ENCODE assay signal across 10 mouse cellular contexts in the genomic region with DNA sequence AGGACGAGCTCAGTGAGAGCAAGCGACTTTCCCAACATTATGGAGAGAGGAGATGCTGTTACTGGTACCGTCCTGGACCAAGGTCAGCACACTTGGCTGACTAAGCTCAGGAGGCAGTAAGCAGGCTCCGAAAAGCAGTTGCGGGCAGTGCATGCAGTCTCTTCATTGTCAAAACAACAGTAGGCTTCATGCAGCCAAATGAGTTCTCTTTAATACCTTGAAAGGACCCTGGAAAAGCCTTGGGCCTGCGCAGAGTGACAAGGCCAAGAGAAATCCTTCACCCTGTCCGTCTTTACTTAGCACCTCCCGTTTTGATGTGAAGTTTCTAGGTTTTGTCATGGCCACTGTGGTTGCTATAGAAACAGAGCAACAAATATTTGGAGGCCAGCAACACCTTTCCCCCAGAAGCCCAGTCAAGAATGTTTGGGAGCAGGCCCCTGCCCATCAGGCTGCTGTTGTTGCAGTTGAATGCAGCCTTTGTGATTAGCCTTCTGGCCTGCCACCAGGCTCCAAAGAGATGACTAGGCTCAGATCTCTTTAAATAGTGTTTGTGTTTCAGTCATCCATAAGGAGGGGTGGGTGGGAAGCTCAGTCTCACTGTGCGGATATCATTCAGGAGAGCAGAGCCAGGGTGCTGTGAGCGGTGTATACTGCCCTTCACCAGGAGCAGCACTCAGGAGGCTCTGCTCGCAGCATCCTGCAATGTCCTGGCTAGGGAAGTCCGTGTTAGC.
DNase-seq lines count a peak whose midpoint lies in the region; ATAC-seq lines count a peak whose summit lies in the region.
"Had no signal": no experiment of that assay in that cellular context is flagged by ENCODE, and none has a peak within 500 bp of the region (broad histone marks: within the 10 kb centered on the region; RNA-seq: fewer than 3 reads in every experiment).

No protein-coding gene starts in this region.

- 0 out of 2 replicates have a peak, but pooled peaks have one; percentile 42 for ATAC-seq in heart, embryonic 12.5 days (ENCODE audit: insufficient number of reproducible peaks, low FRiP score)
- peak; percentile 90 for ATAC-seq in forebrain, embryonic 14.5 days
- peak; percentile 80 for ATAC-seq in midbrain, embryonic 11.5 days (ENCODE audit: low FRiP score)
- ATAC-seq in activated CD4-positive, CD25-positive, alpha-beta regulatory T cell, adult 4 months = no peak

- H3K36me3 ChIP-seq in heart, embryonic 12.5 days = no peaks in the 10 kb centered on the region
- H3K36me3 ChIP-seq in forebrain, embryonic 14.5 days (ENCODE audit: control insufficient read depth, insufficient read depth, low read length) = no peaks in the 10 kb centered on the region
- H3K36me3 ChIP-seq in midbrain, embryonic 11.5 days (ENCODE audit: control insufficient read depth, insufficient read depth, low read length) = no peaks in the 10 kb centered on the region

- H3K4me1 ChIP-seq in heart, embryonic 12.5 days (replicated peaks) = peaks cover 11% of the 10 kb centered on the region; the same call in 1 of the 2 replicates
- peaks cover 33% of the 10 kb centered on the region for H3K4me1 ChIP-seq in forebrain, embryonic 14.5 days (ENCODE audit: control insufficient read depth, insufficient read depth, low read length)
- H3K4me1 ChIP-seq in midbrain, embryonic 11.5 days (ENCODE audit: control insufficient read depth, insufficient read depth, low read length) = peaks cover 19% of the 10 kb centered on the region

- no peaks in the 10 kb centered on the region for H3K27me3 ChIP-seq in heart, embryonic 12.5 days (replicated peaks)
- H3K27me3 ChIP-seq in forebrain, embryonic 14.5 days (replicated peaks; ENCODE audit: control insufficient read depth, insufficient read depth, low read length) = no peaks in the 10 kb centered on the region
- H3K27me3 ChIP-seq in midbrain, embryonic 11.5 days (ENCODE audit: control insufficient read depth, insufficient read depth, low read length) = no peaks in the 10 kb centered on the region

- 63% methylated on average over 12 of the region's 12 CpGs for WGBS in heart, embryonic 12.5 days
- 12% methylated on average over 12 of the region's 12 CpGs for WGBS in forebrain, embryonic 14.5 days
- WGBS in midbrain, embryonic 11.5 days = 38% methylated on average over 12 of the region's 12 CpGs

- H3K9me3 ChIP-seq in heart, embryonic 12.5 days (replicated peaks) = no peaks in the 10 kb centered on the region
- H3K9me3 ChIP-seq in forebrain, embryonic 14.5 days (replicated peaks; ENCODE audit: control insufficient read depth, low read length) = no peaks in the 10 kb centered on the region
- no peaks in the 10 kb centered on the region for H3K9me3 ChIP-seq in midbrain, embryonic 11.5 days (ENCODE audit: control insufficient read depth, low read length)

- H3K9ac ChIP-seq in heart, embryonic 12.5 days = no peak overlapping the region
- no peak overlapping the region for H3K9ac ChIP-seq in forebrain, embryonic 14.5 days (ENCODE audit: low read length)
- H3K9ac ChIP-seq in midbrain, embryonic 11.5 days (ENCODE audit: low read length) = peak overlapping the region; percentile 12; the same call in 1 of the 2 replicates

- no peak overlapping the region for H3K4me2 ChIP-seq in heart, embryonic 12.5 days
- peak overlapping the region; percentile 25; the same call in 1 of the 2 replicates for H3K4me2 ChIP-seq in forebrain, embryonic 14.5 days (ENCODE audit: low read length)
- no peak overlapping the region; the same call in 1 of the 2 replicates for H3K4me2 ChIP-seq in midbrain, embryonic 11.5 days

- H3K27ac ChIP-seq in heart, embryonic 12.5 days (ENCODE audit: poor library complexity, severe bottlenecking) = no peak overlapping the region
- no peak overlapping the region; the same call in 1 of the 2 replicates for H3K27ac ChIP-seq in forebrain, embryonic 14.5 days (ENCODE audit: low read depth, low read length)
- H3K27ac ChIP-seq in midbrain, embryonic 11.5 days (ENCODE audit: low read depth, low read length) = no peak overlapping the region
- H3K27ac ChIP-seq: gastrocnemius, adult 2 months had no signal

- no peak overlapping the region for H3K4me3 ChIP-seq in heart, embryonic 12.5 days
- H3K4me3 ChIP-seq in forebrain, embryonic 14.5 days (ENCODE audit: low read depth, low read length) = no peak overlapping the region
- H3K4me3 ChIP-seq in midbrain, embryonic 11.5 days (ENCODE audit: low read depth, low read length) = no peak overlapping the region
- H3K4me3 ChIP-seq: gastrocnemius, adult 2 months; myocyte had no signal

- DNase-seq in heart, adult 8-10 months (ENCODE audit: low spot score) = no peak
- peak; percentile 22 for DNase-seq in adipocyte (ENCODE audit: low spot score)
- peak; percentile 85 for DNase-seq in forebrain, embryonic 14.5 days (ENCODE audit: low spot score)
- DNase-seq in midbrain, embryonic 11.5 days (ENCODE audit: low spot score, missing footprints) = peak; percentile 88
- DNase-seq in thymus, postnatal 14 days = no peak
- no peak for DNase-seq in left cerebral cortex, postnatal 10 days (ENCODE audit: extremely low spot score in 1 of 2, low spot score in 2 of 2)
- DNase-seq: gastrocnemius, adult 2 months had no signal

- intact Hi-C loops in left cerebral cortex, postnatal 10 days (cut with DNase I) = no loop called here

Comparison
In these comparisons a context has a peak if more than half of its experiments do, and no peak if none do; other contexts are left out.
1. DNase-seq: peak in adipocyte (single experiment), forebrain, embryonic 14.5 days (single experiment) and midbrain, embryonic 11.5 days (single experiment); none in heart, adult 8-10 months (single experiment), thymus, postnatal 14 days (single experiment) and left cerebral cortex, postnatal 10 days (0 of 2).